Mouse (Mus musculus) forebrain, embryonic 12.5 days (tissue): ENCODE results near the gene Fgfr2. TPM values are rescaled to one million over a fixed set of nuclear protein-coding genes. Genes with fewer than 3 reads are reported as not detected.

Source experiments
- ATAC-seq: fragments of 200-750 bp; cut with Nextera tagmentation; 2 replicates; pipeline ENCODE4 v1.8.0; 2017; ENCODE audit warnings: moderate TSS enrichment; ENCODE audit not compliant: low FRiP score
- H3K27ac ChIP-seq: fragments of 300-500 bp; sonication (generic); 2 replicates; pipeline ENCODE4 v1.5.1; 2016; ENCODE audit warnings: mild to moderate bottlenecking
- H3K27me3 ChIP-seq: fragments of 300-500 bp; sonication (generic); 2 replicates; pipeline ENCODE4 v1.6.1; 2016; ENCODE audit warnings: mild to moderate bottlenecking
- H3K36me3 ChIP-seq: fragments of 300-500 bp; sonication (generic); replicated peaks from 2 replicates; pipeline ENCODE4 v1.6.1; 2016; ENCODE audit warnings: mild to moderate bottlenecking
- H3K4me1 ChIP-seq: fragments of 300-500 bp; sonication (generic); 2 replicates; pipeline ENCODE4 v1.6.1; 2016
- H3K4me2 ChIP-seq: fragments of 300-500 bp; sonication (generic); 2 replicates; pipeline ENCODE4 v1.6.1; 2016; ENCODE audit warnings: mild to moderate bottlenecking, moderate library complexity
- H3K4me3 ChIP-seq: fragments of 300-500 bp; sonication (generic); replicated peaks from 2 replicates; pipeline ENCODE4 v1.5.1; 2016; ENCODE audit warnings: mild to moderate bottlenecking
- H3K9ac ChIP-seq: fragments of 300-500 bp; sonication (generic); 2 replicates; pipeline ENCODE4 v1.6.1; 2016; ENCODE audit warnings: mild to moderate bottlenecking
- H3K9me3 ChIP-seq: fragments of 300-500 bp; sonication (generic); 2 replicates; pipeline ENCODE4 v1.6.1; 2016
- WGBS: fragments of 180-500 bp; shearing (Covaris S2); methylation state at CpG from one replicate; pipeline ENCODE4 v1.1.7; 2016; 5-methylcytosine and 5-hydroxymethylcytosine counted together
- polyA plus RNA-seq: library from polyadenylated mRNA; unstranded; fragments of >200 nt; fragmentation: Nextera tagmentation; extraction: Ambion mirVana; gene quantifications from 2 replicates; pipeline ENCODE4 v1.2.1, GENCODE M21; 2016

The Fgfr2 gene
- polyA plus RNA-seq, 1 experiment from 2014 or later, result 89.6 TPM

DNA sequence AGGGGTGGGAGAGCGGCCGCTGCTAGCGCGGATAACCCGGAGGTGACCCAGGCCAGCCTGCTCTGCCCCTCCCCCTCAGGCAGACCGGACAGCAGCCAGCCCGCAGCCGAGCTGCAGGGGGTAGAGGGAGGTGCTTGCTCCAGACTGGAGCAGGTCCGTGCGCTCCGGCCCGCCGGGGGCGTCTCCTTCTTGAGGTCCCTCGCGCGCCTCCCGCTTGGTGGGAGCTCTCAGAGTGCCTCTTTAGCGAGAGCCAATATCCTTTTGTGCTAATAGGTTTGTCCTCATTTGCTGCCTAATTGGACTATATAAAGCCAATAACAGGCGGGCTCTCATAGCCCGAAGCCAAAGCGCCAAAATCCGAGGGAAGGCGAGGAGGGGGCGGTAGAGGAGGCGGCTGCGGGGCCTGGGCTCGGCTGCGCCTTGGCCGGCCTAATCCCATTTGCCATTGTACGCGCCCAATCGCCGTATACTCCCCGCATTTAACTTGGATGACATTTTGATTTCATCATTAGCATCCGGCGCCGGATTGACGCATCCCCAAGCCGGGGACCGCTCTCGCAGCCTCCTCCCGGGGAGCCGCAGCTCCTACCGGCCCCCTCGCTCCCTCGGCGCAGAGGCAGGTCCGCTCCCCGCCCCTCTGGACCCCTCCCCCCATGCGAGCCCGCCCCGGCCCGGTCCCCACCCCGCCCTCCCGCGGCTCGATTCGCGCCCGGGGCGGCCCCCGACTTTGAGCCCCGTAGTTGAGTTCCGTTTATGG lies 1580.9 kb downstream of the Fgfr2 start, which contains the start of gene Hmx3:
Hmx3 (plus strand) TSS at position 753 of the 757 bp plus-strand sequence.
- peak; percentile 73 for ATAC-seq
- H3K27me3 ChIP-seq, result peaks cover 98% of the 10 kb centered on the region
- WGBS, result under 1% methylated on average over 60 of the region's 65 CpGs
- peak within 1 kb of the TSS; percentile 21; the same call in 1 of the 2 replicates for H3K9ac ChIP-seq
- no peak within 1 kb of the TSS for H3K27ac ChIP-seq
- peak within 1 kb of the TSS; percentile 41 for H3K4me3 ChIP-seq
- peak within 1 kb of the TSS; percentile 61 for H3K4me2 ChIP-seq
- peaks cover 33% of the 10 kb centered on the region for H3K4me1 ChIP-seq
- H3K9me3 ChIP-seq, result no peaks in the 10 kb centered on the region
- H3K36me3 ChIP-seq, result no peaks in the 10 kb centered on the region

DNA sequence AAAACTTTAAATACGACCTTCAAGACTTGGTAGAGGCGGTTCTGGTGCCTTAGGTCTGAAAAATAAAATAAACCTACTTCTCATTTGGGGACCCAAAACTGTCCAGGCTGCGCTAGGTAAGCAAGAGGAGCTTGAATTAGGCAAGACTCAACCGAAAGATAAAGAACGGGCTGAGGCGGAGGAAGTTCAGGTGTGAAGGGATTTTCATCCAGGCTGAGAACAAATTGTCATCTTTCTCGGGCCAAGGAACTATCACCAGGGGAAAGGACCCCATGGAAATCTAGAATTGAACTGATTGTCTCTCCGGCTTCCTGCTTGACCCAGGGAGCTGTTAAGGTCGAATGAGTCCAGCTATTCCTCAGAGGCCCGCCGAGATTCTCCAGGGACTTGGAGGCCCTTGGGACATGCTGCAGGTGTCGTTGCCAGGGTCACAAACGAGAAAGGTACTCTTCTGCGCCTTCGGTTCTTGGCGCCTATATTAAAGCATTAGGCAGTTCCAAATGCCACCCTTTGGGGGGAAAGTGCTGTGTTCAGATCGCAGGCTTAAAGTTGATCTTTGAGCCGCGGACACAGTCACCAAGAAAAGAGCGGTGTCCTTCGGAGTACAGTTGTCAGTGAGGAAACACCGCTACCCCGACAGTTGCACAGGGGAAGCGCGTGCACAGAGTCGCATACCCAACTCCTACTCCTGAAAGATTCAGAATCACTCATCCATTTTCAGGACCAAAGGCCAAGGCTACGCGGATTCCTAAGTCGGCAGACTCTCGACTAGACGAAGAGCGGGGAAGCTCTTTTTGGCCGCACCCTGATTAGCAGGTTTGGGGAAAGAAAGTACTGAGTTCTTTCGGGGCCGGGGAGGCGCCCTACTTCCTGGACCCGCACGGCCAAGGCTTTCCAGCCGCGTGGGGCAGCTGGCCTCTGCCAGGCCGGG lies 1581.7 kb downstream of the Fgfr2 start:
- H3K36me3 ChIP-seq, result no peaks in the 10 kb centered on the region
- no peak overlapping the region for H3K27ac ChIP-seq
- no peak overlapping the region for H3K9ac ChIP-seq
- H3K4me1 ChIP-seq, result peaks cover 33% of the 10 kb centered on the region
- peak overlapping the region; percentile 61 for H3K4me2 ChIP-seq
- 1% methylated on average over 41 of the region's 41 CpGs for WGBS
- peaks cover 98% of the 10 kb centered on the region for H3K27me3 ChIP-seq
- H3K4me3 ChIP-seq, result peak overlapping the region; percentile 41
- no peaks in the 10 kb centered on the region for H3K9me3 ChIP-seq
- no peak for ATAC-seq

DNA sequence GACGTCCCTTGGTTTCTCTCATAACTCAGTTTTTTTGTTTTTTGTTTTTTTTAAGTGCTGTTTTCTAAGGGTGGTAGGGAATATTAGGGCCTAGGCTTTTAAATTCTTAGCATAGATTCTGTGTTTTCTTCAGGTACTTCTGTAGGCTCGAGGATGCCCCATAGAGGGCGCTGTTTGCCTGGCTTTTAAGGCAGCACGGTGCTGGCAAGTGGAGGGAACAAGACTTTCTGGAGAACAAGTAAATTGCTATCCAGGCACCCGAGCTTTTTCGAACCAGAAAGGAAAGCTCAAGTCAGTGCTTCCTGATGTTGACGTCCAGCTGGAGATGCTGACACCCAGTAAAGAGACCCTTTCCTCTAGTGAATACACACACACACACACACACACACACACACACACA lies 1583.2 kb downstream of the Fgfr2 start:
- no peaks in the 10 kb centered on the region for H3K36me3 ChIP-seq
- 1% methylated on average over 7 of the region's 7 CpGs for WGBS
- H3K4me3 ChIP-seq, result no peak overlapping the region
- peaks cover 98% of the 10 kb centered on the region for H3K27me3 ChIP-seq
- no peak; the same call in 1 of the 2 replicates for ATAC-seq
- H3K27ac ChIP-seq, result no peak overlapping the region
- H3K9ac ChIP-seq, result no peak overlapping the region
- peaks cover 33% of the 10 kb centered on the region for H3K4me1 ChIP-seq
- no peaks in the 10 kb centered on the region for H3K9me3 ChIP-seq
- H3K4me2 ChIP-seq, result no peak overlapping the region

GRCm38 (mm10) chr7:131503739-131504138 lies 1619.4 kb downstream of the Fgfr2 start:
- Histone ChIP-seq H3K27ac (no peak overlapping the region), H3K27me3 (peaks cover 5% of the 10 kb centered on the region; the same call in 1 of the 2 replicates), H3K9me3 (no peaks in the 10 kb centered on the region), H3K36me3 (no peaks in the 10 kb centered on the region), H3K4me2 (no peak overlapping the region), H3K4me3 (no peak overlapping the region), H3K9ac (no peak overlapping the region), H3K4me1 (no peaks in the 10 kb centered on the region)
- ATAC-seq, result no peak
- 72% methylated on average over 2 of the region's 2 CpGs for WGBS

- no peak overlapping the region for H3K4me2 ChIP-seq
- peaks cover 3% of the 10 kb centered on the region; the same call in 1 of the 2 replicates for H3K4me1 ChIP-seq
- H3K36me3 ChIP-seq, result no peaks in the 10 kb centered on the region
- no peak overlapping the region for H3K4me3 ChIP-seq
- no peak for ATAC-seq
- no peak overlapping the region for H3K27ac ChIP-seq
- H3K27me3 ChIP-seq, result peaks cover 55% of the 10 kb centered on the region
- H3K9ac ChIP-seq, result no peak overlapping the region
- no peaks in the 10 kb centered on the region for H3K9me3 ChIP-seq
- WGBS, result 92% methylated on average over 5 of the region's 5 CpGs
These were observed 1644.7 kb downstream of the Fgfr2 start for GRCm38 (mm10) chr7:131478403-131478802.

GRCm38 (mm10) chr7:131477140-131477539 lies 1646.0 kb downstream of the Fgfr2 start:
- 20% methylated on average over 8 of the region's 8 CpGs for WGBS
- Histone ChIP-seq H3K9me3 (no peaks in the 10 kb centered on the region), H3K27me3 (peaks cover 49% of the 10 kb centered on the region), H3K4me2 (no peak overlapping the region), H3K9ac (no peak overlapping the region), H3K27ac (no peak overlapping the region), H3K36me3 (no peaks in the 10 kb centered on the region), H3K4me1 (peaks cover 3% of the 10 kb centered on the region; the same call in 1 of the 2 replicates), H3K4me3 (no peak overlapping the region)
- ATAC-seq, result no peak

DNA sequence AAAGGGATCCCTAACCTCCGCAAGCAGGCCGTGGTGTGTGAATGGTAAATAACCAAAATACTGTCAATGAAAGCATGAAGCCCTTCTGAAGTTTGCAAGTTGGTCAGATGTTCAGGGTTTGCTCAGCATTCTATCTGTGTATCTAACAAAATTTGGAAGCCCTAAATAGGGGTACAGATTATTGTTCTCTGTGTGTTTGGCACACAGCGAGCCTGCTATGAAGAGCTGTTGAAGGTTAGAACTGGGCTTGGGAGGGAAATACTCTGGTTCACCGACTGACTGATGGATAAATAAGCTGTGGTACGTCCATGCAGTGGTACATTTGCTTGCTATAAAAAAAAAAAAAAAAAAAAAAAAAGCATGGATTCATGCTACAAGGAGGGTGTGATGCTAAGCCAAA lies 1651.6 kb downstream of the Fgfr2 start:
- H3K4me2 ChIP-seq, result no peak overlapping the region
- no peak overlapping the region for H3K27ac ChIP-seq
- H3K4me3 ChIP-seq, result no peak overlapping the region
- no peaks in the 10 kb centered on the region for H3K9me3 ChIP-seq
- peaks cover 80% of the 10 kb centered on the region for H3K27me3 ChIP-seq
- WGBS, result 92% methylated on average over 5 of the region's 5 CpGs
- no peaks in the 10 kb centered on the region for H3K36me3 ChIP-seq
- no peak overlapping the region for H3K9ac ChIP-seq
- ATAC-seq, result no peak
- H3K4me1 ChIP-seq, result no peaks in the 10 kb centered on the region; the same call in 1 of the 2 replicates

DNA sequence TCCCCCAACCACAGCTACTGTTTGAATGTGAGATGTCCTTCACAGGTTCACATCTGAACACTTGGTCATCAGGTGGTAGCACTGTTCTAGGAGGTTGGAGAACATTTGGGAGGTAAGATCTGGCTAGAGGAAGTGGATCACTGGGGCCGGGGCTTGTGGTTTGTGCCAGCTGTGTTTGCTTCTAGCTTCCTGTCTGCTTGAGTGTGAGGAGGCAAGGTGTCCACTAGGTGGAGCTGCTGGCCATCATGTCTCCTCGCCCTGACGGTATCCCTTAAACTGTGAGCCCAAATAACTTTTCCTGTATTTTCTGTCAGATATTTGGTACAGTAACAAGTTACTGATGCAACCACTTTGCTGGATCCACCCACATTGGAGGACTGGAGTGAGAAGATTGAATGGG lies 1653.6 kb downstream of the Fgfr2 start:
- Histone ChIP-seq H3K36me3 (no peaks in the 10 kb centered on the region), H3K27me3 (peaks cover 72% of the 10 kb centered on the region), H3K4me1 (peaks cover 15% of the 10 kb centered on the region), H3K27ac (no peak overlapping the region), H3K9ac (no peak overlapping the region), H3K4me2 (no peak overlapping the region), H3K9me3 (no peaks in the 10 kb centered on the region), H3K4me3 (no peak overlapping the region)
- WGBS, result 70% methylated on average over 3 of the region's 3 CpGs
- no peak for ATAC-seq

DNA sequence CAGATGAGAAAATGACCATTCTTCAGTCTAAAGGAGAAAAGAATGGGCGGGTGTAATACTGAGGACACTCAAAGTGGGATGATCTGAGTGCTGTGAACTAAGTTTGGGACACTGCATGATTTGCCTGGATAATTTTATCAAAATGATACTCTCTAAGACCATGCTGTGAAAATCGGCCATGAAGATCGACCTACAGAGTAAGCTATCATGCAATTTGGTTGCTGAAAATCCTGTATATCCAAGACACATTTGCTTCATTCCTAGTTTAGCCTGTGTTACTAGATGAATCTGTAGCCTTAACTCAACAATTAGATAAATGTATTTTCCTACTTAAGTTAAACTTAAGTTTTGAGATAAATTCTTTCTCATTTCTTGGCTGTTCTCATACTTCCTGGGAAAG lies 1655.8 kb downstream of the Fgfr2 start:
- Histone ChIP-seq H3K4me2 (no peak overlapping the region), H3K9me3 (peaks cover 2% of the 10 kb centered on the region; the same call in 1 of the 2 replicates), H3K27me3 (peaks cover 82% of the 10 kb centered on the region), H3K4me3 (no peak overlapping the region), H3K4me1 (peaks cover 24% of the 10 kb centered on the region), H3K27ac (no peak overlapping the region), H3K9ac (no peak overlapping the region), H3K36me3 (no peaks in the 10 kb centered on the region)
- 91% methylated on average over 3 of the region's 3 CpGs for WGBS
- no peak for ATAC-seq

GRCm38 (mm10) chr7:131465735-131466134 lies 1657.4 kb downstream of the Fgfr2 start:
- no peaks in the 10 kb centered on the region for H3K36me3 ChIP-seq
- no peak overlapping the region for H3K9ac ChIP-seq
- WGBS, result 9% methylated on average over 3 of the region's 3 CpGs
- H3K4me2 ChIP-seq, result no peak overlapping the region
- peak; percentile 39 for ATAC-seq
- H3K4me3 ChIP-seq, result no peak overlapping the region
- H3K9me3 ChIP-seq, result peaks cover 9% of the 10 kb centered on the region
- H3K4me1 ChIP-seq, result peaks cover 24% of the 10 kb centered on the region
- peaks cover 88% of the 10 kb centered on the region for H3K27me3 ChIP-seq
- H3K27ac ChIP-seq, result no peak overlapping the region

- Histone ChIP-seq H3K4me1 (peaks cover 24% of the 10 kb centered on the region), H3K27ac (no peak overlapping the region), H3K4me2 (no peak overlapping the region), H3K27me3 (peaks cover 88% of the 10 kb centered on the region), H3K9me3 (peaks cover 9% of the 10 kb centered on the region), H3K9ac (no peak overlapping the region), H3K4me3 (no peak overlapping the region), H3K36me3 (no peaks in the 10 kb centered on the region)
- 5% methylated on average over 3 of the region's 3 CpGs for WGBS
- peak; percentile 89 for ATAC-seq
These were observed 1658.0 kb downstream of the Fgfr2 start for GRCm38 (mm10) chr7:131465117-131465601.

DNA sequence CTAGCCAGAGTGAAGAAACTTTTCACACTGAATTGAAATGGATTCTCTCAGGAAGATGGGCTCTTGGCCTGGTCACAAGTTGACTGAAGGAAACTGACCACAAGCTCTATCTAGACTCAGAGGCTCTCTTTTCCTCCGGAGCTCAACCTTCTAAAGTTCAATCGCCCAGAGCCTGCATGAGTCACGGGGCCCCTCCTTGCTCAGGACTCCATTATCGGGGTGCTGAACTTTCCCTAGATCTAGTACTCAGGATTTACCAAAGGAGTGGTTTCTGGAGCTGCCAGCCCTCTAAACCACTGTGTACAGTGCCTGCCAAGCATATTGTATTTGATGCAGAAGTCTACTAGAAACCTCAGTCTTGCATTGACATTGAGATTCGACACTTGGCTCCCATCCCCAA lies 1666.4 kb downstream of the Fgfr2 start:
- Histone ChIP-seq H3K27me3 (peaks cover 48% of the 10 kb centered on the region), H3K4me2 (no peak overlapping the region), H3K4me1 (no peaks in the 10 kb centered on the region), H3K27ac (no peak overlapping the region), H3K4me3 (no peak overlapping the region), H3K36me3 (no peaks in the 10 kb centered on the region), H3K9me3 (peaks cover under 1% of the 10 kb centered on the region; the same call in 1 of the 2 replicates), H3K9ac (no peak overlapping the region)
- ATAC-seq, result no peak
- 88% methylated on average over 5 of the region's 5 CpGs for WGBS
